Mouse (Mus musculus) limb, embryonic 14.5 days (tissue): ENCODE measurements around the gene Rufy2. TPM values are rescaled to one million over a fixed set of nuclear protein-coding genes. Genes with fewer than 3 reads are reported as not detected.
"Not testable (repeated sequence)": the region's sequence is repeated elsewhere in the genome, so short reads cannot be mapped to it uniquely, and the experiment has no call there.

Source experiments
- ATAC-seq: fragments of 200-750 bp; cut with Nextera tagmentation; 2 replicates; pipeline ENCODE4 v1.8.0; 2017; ENCODE audit warnings: low read depth, moderate number of reproducible peaks, moderate TSS enrichment; ENCODE audit not compliant: low FRiP score
- DNase-seq: peaks from one replicate; pipeline ENCODE4 v3.0.0-alpha.2; 2015; ENCODE audit warnings: low spot score
- H3K27ac ChIP-seq: fragments of 300-500 bp; sonication (generic); replicated peaks from 2 replicates; pipeline ENCODE4 v1.5.1; 2014; ENCODE audit warnings: low read depth, mild to moderate bottlenecking, low read length, moderate library complexity, mixed read lengths
- H3K27me3 ChIP-seq: fragments of 300-500 bp; sonication (generic); 2 replicates; pipeline ENCODE4 v1.6.1; 2014; ENCODE audit warnings: low read length, mixed read lengths; ENCODE audit not compliant: control insufficient read depth, insufficient read depth
- H3K36me3 ChIP-seq: fragments of 300-500 bp; sonication (generic); 2 replicates; pipeline ENCODE4 v1.6.1; 2014; ENCODE audit warnings: mild to moderate bottlenecking, low read length, moderate library complexity, mixed read lengths; ENCODE audit not compliant: control insufficient read depth, insufficient read depth
- H3K4me1 ChIP-seq: fragments of 300-500 bp; sonication (generic); 2 replicates; pipeline ENCODE4 v1.6.1; 2014; ENCODE audit warnings: antibody characterized with exemption, low read length, mixed read lengths; ENCODE audit not compliant: control insufficient read depth, insufficient read depth
- H3K4me2 ChIP-seq: fragments of 300-500 bp; sonication (generic); replicated peaks from 2 replicates; pipeline ENCODE4 v1.6.1; 2014; ENCODE audit warnings: low read depth, mild to moderate bottlenecking, low read length, moderate library complexity; ENCODE audit not compliant: severe bottlenecking
- H3K4me3 ChIP-seq: fragments of 300-500 bp; sonication (generic); replicated peaks from 2 replicates; pipeline ENCODE4 v1.5.1; 2014; ENCODE audit warnings: low read length
- H3K9ac ChIP-seq: fragments of 300-500 bp; sonication (generic); 2 replicates; pipeline ENCODE4 v1.6.1; 2014; ENCODE audit warnings: mild to moderate bottlenecking, low read depth, low read length, moderate library complexity; ENCODE audit not compliant: severe bottlenecking
- H3K9me3 ChIP-seq: fragments of 300-500 bp; sonication (generic); 2 replicates; pipeline ENCODE4 v1.6.1; 2016; ENCODE audit warnings: low read length; ENCODE audit not compliant: control insufficient read depth
- POLR2A ChIP-seq: fragments of 200-500 bp; IDR thresholded peaks from 2 replicates; pipeline ENCODE4 v1.8.0; 2012; ENCODE audit warnings: inconsistent platforms, mild to moderate bottlenecking, moderate library complexity, borderline replicate concordance; ENCODE audit not compliant: insufficient read depth, insufficient read length; ENCODE audit errors: extremely low read depth
- WGBS: fragments of 180-500 bp; shearing (Covaris S2); extraction: QIAGEN DNeasy Blood & Tissue Kit; methylation state at CpG from one replicate; pipeline ENCODE4 v1.1.7; 2014; 5-methylcytosine and 5-hydroxymethylcytosine counted together
- polyA plus RNA-seq, 2 experiments: library from polyadenylated mRNA; depleted of rRNA in 1 of 2; stranded (reverse) in 1 of 2; unstranded in 1 of 2; fragments of >200 nt; fragmentation: Nextera tagmentation in 1 of 2; extraction: Ambion mirVana in 1 of 2; gene quantifications; 2 replicates each; pipeline versions ENCODE4 v1.2.1 to v1.2.3; 2012 to 2014

Gene Rufy2
- polyA plus RNA-seq, 2 experiments: 17.6 to 25.9 TPM

GRCm38 (mm10) chr10:63052011-63052410, 72.0 kb downstream of the Rufy2 start:
- Histone ChIP-seq H3K4me2 (no peak overlapping the region), H3K36me3 (no peaks in the 10 kb centered on the region), H3K27me3 (no peaks in the 10 kb centered on the region), H3K4me3 (no peak overlapping the region), H3K9me3 (no peaks in the 10 kb centered on the region), H3K9ac (no peak overlapping the region), H3K27ac (no peak overlapping the region), H3K4me1 (no peaks in the 10 kb centered on the region)
- DNase-seq (no peak), ATAC-seq (no peak)
- TF ChIP-seq POLR2A: no peak
- 78% methylated on average over 6 of the region's 6 CpGs for WGBS

- Histone ChIP-seq H3K9ac (no peak overlapping the region), H3K4me2 (no peak overlapping the region), H3K4me3 (no peak overlapping the region), H3K27ac (no peak overlapping the region), H3K4me1 (no peaks in the 10 kb centered on the region), H3K27me3 (no peaks in the 10 kb centered on the region), H3K36me3 (no peaks in the 10 kb centered on the region), H3K9me3 (no peaks in the 10 kb centered on the region)
- ATAC-seq (no peak), DNase-seq (no peak)
- TF ChIP-seq POLR2A: no peak
- 54% methylated on average over 6 of the region's 6 CpGs for WGBS
Observed at GRCm38 (mm10) chr10:63053007-63053406, 73.0 kb downstream of the Rufy2 start.

- not testable (repeated sequence) for H3K9ac ChIP-seq, ATAC-seq, H3K36me3 ChIP-seq, DNase-seq, H3K4me2 ChIP-seq, H3K27ac ChIP-seq, H3K9me3 ChIP-seq, H3K4me1 ChIP-seq, H3K4me3 ChIP-seq, H3K27me3 ChIP-seq
- WGBS: 79% methylated on average over 6 of the region's 6 CpGs
Observed at GRCm38 (mm10) chr10:63054071-63054470, 74.0 kb downstream of the Rufy2 start.

GRCm38 (mm10) chr10:63054586-63054985, 74.6 kb downstream of the Rufy2 start:
- 67% methylated on average over 2 of the region's 2 CpGs for WGBS

GRCm38 (mm10) chr10:63056966-63057750, 77.1 kb downstream of the Rufy2 start:
- Histone ChIP-seq H3K27me3 (no peaks in the 10 kb centered on the region), H3K4me3 (no peak overlapping the region), H3K36me3 (no peaks in the 10 kb centered on the region), H3K4me1 (no peaks in the 10 kb centered on the region), H3K9ac (no peak overlapping the region), H3K9me3 (no peaks in the 10 kb centered on the region), H3K27ac (no peak overlapping the region), H3K4me2 (no peak overlapping the region)
- ATAC-seq: no peak
- no peak for DNase-seq
- TF ChIP-seq POLR2A: no peak
- 32% methylated on average over 24 of the region's 24 CpGs for WGBS

More at GRCm38 (mm10) chr10:63054586-63054985, 74.6 kb downstream of the Rufy2 start:
- no peaks in the 10 kb centered on the region for H3K4me1 ChIP-seq
- no peak for ATAC-seq
- no peak overlapping the region for H3K9ac ChIP-seq
- H3K27me3 ChIP-seq: no peaks in the 10 kb centered on the region
- no peak overlapping the region for H3K4me2 ChIP-seq
- H3K9me3 ChIP-seq: no peaks in the 10 kb centered on the region
- TF ChIP-seq POLR2A: no peak
- no peak for DNase-seq
- no peak overlapping the region for H3K27ac ChIP-seq
- no peak overlapping the region for H3K4me3 ChIP-seq
- H3K36me3 ChIP-seq: no peaks in the 10 kb centered on the region
